Mouse (Mus musculus) lung, embryonic 15.5 days (tissue): Measurements from ENCODE around the gene Ubxn6. TPM values are rescaled to one million over a fixed set of nuclear protein-coding genes. Genes with fewer than 3 reads are reported as not detected.
"Not testable (repeated sequence)": the region's sequence is repeated elsewhere in the genome, so short reads cannot be mapped to it uniquely, and the experiment has no call there.

ENCODE experiments used
- ATAC-seq: fragments of 200-750 bp; cut with Nextera tagmentation; 2 replicates; pipeline ENCODE4 v1.8.0; 2017; ENCODE audit warnings: moderate number of reproducible peaks, borderline replicate concordance; ENCODE audit not compliant: low FRiP score, low TSS enrichment; ENCODE audit errors: extremely low read depth
- H3K27ac ChIP-seq: fragments of 300-500 bp; sonication (generic); 2 replicates; pipeline ENCODE4 v1.5.1; 2015; ENCODE audit warnings: moderate library complexity, mild to moderate bottlenecking, inconsistent platforms
- H3K27me3 ChIP-seq: fragments of 300-500 bp; sonication (generic); 2 replicates; pipeline ENCODE4 v1.6.1; 2015; ENCODE audit warnings: inconsistent platforms
- H3K36me3 ChIP-seq: fragments of 300-500 bp; sonication (generic); 2 replicates; pipeline ENCODE4 v1.6.1; 2015; ENCODE audit warnings: inconsistent platforms
- H3K4me1 ChIP-seq: fragments of 300-500 bp; sonication (generic); 2 replicates; pipeline ENCODE4 v1.6.1; 2015; ENCODE audit warnings: inconsistent platforms
- H3K4me2 ChIP-seq: fragments of 300-500 bp; sonication (generic); 2 replicates; pipeline ENCODE4 v1.6.1; 2015; ENCODE audit warnings: inconsistent platforms, mild to moderate bottlenecking, moderate library complexity
- H3K4me3 ChIP-seq: fragments of 300-500 bp; sonication (generic); 2 replicates; pipeline ENCODE4 v1.5.1; 2015; ENCODE audit warnings: mild to moderate bottlenecking, inconsistent platforms
- H3K9ac ChIP-seq: fragments of 300-500 bp; sonication (generic); 2 replicates; pipeline ENCODE4 v1.6.1; 2015; ENCODE audit warnings: inconsistent platforms
- H3K9me3 ChIP-seq: fragments of 300-500 bp; sonication (generic); 2 replicates; pipeline ENCODE4 v1.6.1; 2016; ENCODE audit warnings: inconsistent platforms
- WGBS: fragments of 180-500 bp; shearing (Covaris S2); methylation state at CpG from one replicate; pipeline ENCODE4 v1.1.7; 2015; 5-methylcytosine and 5-hydroxymethylcytosine counted together
- polyA plus RNA-seq: library from polyadenylated mRNA; unstranded; fragments of >200 nt; fragmentation: Nextera tagmentation; extraction: Ambion mirVana; gene quantifications from 2 replicates; pipeline ENCODE4 v1.2.1, GENCODE M21; 2015

The Ubxn6 gene
- polyA plus RNA-seq, 1 experiment from 2014 or later, result 41.3 TPM

DNA sequence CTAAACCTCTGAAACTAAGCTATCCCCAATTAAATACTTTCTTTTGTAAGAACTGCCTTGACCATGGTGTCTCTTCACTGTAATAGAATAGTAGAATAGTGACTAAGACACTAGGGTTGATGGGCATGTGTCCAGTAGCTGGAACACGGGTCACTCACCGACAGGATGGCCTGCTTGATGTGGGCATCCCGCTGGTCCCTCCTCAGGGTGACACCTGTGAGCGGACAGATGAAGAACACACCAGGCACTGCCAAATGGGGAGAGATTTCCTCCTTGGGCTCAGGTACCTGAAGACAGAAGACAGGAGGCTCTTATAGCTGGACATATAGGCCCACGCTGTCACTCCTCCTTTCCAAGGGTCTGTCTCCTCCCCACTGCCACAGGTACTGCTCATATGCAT lies 2.6 kb downstream of the Ubxn6 start:
- H3K4me2 ChIP-seq, result no peak overlapping the region
- H3K36me3 ChIP-seq, result peaks cover 58% of the 10 kb centered on the region
- no peaks in the 10 kb centered on the region for H3K9me3 ChIP-seq
- ATAC-seq, result no peak
- no peaks in the 10 kb centered on the region for H3K27me3 ChIP-seq
- WGBS, result 92% methylated on average over 5 of the region's 5 CpGs
- H3K4me3 ChIP-seq, result no peak overlapping the region
- no peak overlapping the region for H3K9ac ChIP-seq
- H3K27ac ChIP-seq, result no peak overlapping the region
- peaks cover 16% of the 10 kb centered on the region for H3K4me1 ChIP-seq

DNA sequence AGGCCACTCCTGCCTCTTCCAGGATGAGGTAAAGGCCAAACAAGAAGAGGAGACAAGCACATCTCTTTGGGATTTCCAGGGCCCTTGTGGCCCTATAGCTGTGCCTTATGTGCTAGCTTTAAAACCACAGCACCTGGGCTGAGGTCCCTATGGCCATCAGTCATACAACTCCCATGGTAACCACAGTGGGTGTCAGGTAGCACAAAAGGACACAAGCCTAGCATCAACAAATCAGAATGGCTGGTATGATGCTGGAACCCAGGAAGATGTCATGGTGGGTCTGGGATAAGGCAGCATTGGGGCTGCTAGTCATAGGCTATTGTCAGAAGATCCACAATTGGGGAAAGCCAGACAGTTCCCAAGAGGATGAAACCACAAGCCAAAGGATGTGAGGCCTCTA lies 3.7 kb downstream of the Ubxn6 start:
- no peak overlapping the region for H3K9ac ChIP-seq
- H3K27me3 ChIP-seq, result no peaks in the 10 kb centered on the region
- peaks cover 16% of the 10 kb centered on the region for H3K4me1 ChIP-seq
- H3K36me3 ChIP-seq, result peaks cover 67% of the 10 kb centered on the region
- H3K4me3 ChIP-seq, result no peak overlapping the region
- H3K4me2 ChIP-seq, result no peak overlapping the region
- no peak overlapping the region for H3K27ac ChIP-seq
- H3K9me3 ChIP-seq, result no peaks in the 10 kb centered on the region
- no peak for ATAC-seq

DNA sequence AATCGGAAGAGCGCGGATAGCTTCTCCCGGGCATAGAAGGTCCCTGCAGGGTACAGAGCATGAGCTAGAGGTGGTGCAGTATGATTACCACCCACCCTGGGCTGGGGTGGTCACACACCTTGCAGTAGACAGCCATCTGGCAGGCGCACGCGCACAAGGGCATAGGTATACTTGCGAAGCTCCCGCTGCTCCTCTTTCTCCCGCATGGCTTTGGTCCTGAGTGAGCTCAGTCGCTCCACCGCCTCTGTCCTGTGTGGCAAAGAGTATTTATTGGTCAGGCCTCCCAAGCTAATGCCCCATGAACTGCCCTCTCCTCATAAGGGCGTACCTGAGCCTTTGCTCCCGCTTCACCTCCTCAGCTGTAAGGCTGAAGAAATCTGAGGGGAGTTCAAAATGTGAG lies 5.8 kb downstream of the Ubxn6 start:
- Histone ChIP-seq H3K27ac (no peak overlapping the region), H3K4me1 (peaks cover 7% of the 10 kb centered on the region), H3K9me3 (no peaks in the 10 kb centered on the region), H3K4me2 (no peak overlapping the region), H3K4me3 (no peak overlapping the region), H3K27me3 (no peaks in the 10 kb centered on the region), H3K9ac (no peak overlapping the region), H3K36me3 (peaks cover 88% of the 10 kb centered on the region)
- 94% methylated on average over 14 of the region's 14 CpGs for WGBS
- ATAC-seq, result no peak

DNA sequence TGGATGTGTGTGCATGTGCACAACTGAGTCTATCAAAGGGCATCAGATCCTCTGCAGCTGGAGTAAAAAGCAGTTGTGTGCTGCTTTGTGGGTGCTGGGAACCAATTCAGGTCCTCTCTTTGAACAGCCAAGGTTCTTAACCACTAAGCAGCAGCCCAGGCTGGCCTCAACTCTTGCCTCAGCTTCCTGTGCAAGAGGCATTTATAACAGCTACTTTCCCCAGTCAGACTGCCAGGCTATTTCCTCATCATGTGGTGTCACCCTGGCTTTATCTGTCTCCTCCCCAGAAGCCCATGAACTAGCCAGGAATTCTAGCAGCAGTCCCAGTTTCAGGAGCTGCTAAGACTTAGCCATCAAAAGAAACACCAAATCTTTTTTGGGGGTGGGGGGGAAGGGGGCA lies 8.4 kb downstream of the Ubxn6 start:
- Histone ChIP-seq H3K4me3 (no peak overlapping the region), H3K27ac (no peak overlapping the region), H3K27me3 (no peaks in the 10 kb centered on the region), H3K4me1 (no peaks in the 10 kb centered on the region), H3K36me3 (peaks cover 99% of the 10 kb centered on the region), H3K9me3 (no peaks in the 10 kb centered on the region), H3K4me2 (no peak overlapping the region), H3K9ac (no peak overlapping the region)
- ATAC-seq, result no peak

DNA sequence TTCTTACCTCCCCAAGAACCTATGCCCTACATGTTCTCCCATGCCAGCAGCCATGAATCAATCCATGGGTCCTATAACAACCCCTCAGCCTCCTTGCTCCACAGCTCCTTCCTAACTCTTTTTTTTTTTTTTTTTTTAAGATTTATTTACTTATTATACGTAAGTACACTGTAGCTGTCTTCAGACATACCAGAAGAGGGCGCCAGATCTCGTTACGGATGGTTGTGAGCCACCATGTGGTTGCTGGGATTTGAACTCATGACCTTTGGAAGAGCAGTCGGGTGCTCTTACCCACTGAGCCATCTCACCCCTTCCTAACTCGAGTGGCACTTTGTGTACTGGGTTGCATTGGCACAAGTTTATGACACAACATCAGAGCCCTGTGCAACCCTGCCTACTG lies 9.1 kb downstream of the Ubxn6 start:
- not testable (repeated sequence) for H3K9me3 ChIP-seq, H3K27me3 ChIP-seq, H3K4me1 ChIP-seq, H3K4me3 ChIP-seq, ATAC-seq, H3K4me2 ChIP-seq, H3K27ac ChIP-seq, H3K9ac ChIP-seq
- H3K36me3 ChIP-seq, result peaks cover 98% of the 10 kb centered on the region
- 69% methylated on average over 6 of the region's 6 CpGs for WGBS

DNA sequence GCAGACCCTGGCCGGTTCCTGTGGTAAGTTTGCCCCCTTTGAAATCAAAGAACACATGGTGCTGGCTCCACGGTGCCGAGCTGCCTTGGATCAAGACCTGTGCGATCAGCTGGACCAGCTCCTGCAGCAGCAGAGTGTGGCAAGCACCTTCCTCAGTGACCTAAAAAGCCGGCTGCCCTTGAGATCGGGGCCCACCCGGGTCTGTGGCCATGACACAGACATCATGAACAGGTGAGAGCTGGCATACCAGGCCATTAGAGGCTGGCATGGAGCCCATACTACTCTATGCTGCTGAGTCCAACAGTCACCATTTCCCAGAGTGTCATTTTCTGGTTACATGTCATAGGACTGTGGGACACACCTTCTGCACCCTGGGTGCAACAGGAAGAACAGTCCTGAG lies 12.7 kb downstream of the Ubxn6 start:
- H3K27ac ChIP-seq, result no peak overlapping the region
- H3K27me3 ChIP-seq, result no peaks in the 10 kb centered on the region
- no peak overlapping the region for H3K4me2 ChIP-seq
- no peak overlapping the region for H3K9ac ChIP-seq
- H3K4me3 ChIP-seq, result no peak overlapping the region
- H3K36me3 ChIP-seq, result peaks cover 94% of the 10 kb centered on the region
- H3K9me3 ChIP-seq, result no peaks in the 10 kb centered on the region
- no peak for ATAC-seq
- H3K4me1 ChIP-seq, result no peaks in the 10 kb centered on the region
- 89% methylated on average over 7 of the region's 7 CpGs for WGBS

DNA sequence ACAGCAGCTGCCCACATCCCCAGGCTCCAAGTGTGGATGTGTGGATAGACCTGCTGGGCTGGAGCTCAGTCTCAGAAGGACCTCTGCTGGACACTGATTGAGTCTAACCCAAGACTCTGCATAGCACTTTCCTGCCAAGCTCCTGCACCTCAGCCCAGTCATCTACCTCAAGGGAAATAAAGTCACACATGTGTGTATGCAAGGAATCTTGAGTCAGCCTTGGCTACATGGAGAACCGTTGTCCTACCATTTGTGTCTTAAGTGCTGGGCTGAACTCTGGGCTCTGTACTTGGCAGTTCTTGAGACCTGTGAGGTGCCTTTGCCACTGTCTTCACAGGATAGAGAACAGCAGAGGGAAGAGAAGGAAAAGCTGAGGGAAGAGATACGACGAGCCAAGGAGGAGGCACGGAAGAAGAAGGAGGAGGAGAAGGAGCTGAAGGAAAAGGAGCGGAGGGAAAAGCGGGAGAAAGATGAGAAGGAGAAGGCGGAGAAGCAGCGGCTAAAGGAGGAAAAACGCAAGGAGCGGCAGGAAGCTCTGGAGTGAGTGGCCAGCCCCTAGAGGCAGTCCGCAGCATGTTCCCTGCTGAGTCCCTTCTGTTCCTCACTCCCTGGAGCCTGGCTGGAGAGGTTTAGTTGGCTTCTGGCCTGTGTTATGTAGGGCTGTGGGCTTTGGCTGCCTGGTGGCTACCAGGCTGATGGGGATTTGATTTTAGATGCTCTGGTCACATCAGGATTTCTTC lies 17.3 kb downstream of the Ubxn6 start:
- Histone ChIP-seq H3K27me3 (no peaks in the 10 kb centered on the region), H3K4me3 (no peak overlapping the region), H3K9ac (no peak overlapping the region), H3K9me3 (no peaks in the 10 kb centered on the region), H3K36me3 (peaks cover 75% of the 10 kb centered on the region), H3K4me1 (no peaks in the 10 kb centered on the region), H3K4me2 (no peak overlapping the region), H3K27ac (no peak overlapping the region)
- WGBS, result 79% methylated on average over 11 of the region's 11 CpGs
- no peak for ATAC-seq

DNA sequence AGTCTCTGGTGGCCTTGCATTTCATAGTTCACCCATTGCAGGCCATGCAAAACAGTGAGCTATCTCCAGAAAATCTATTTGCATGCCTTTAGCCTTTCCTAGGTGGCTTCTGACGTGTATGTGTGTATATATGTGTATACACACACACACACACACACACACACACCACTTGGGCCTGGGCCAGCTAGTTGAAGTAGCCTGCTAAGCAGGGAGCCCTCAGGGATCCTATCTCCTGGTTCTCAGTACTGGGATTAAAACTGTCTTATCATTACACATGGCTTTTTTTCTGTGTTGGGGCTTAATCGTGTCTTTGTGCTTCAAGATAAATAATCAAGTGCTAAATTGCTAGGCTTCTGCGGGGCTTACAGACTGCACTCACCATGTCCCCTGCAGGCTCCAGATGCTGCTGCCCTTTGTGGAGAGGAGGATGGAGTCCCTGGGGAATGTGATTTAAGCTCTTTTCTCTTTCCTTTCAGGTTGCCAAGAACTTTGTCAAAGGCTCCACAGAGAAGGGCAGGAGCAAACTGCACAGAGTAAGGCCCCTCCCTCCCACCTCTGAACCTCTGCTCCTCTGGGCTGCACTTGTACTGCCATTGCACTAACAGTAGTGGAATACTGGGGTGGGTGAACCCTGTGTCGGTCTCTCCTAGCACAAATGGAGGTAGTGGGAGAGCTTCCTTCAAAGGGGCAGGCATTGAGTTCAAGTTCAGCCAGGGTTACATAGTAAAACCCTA lies 18.7 kb downstream of the Ubxn6 start:
- no peak for ATAC-seq

DNA sequence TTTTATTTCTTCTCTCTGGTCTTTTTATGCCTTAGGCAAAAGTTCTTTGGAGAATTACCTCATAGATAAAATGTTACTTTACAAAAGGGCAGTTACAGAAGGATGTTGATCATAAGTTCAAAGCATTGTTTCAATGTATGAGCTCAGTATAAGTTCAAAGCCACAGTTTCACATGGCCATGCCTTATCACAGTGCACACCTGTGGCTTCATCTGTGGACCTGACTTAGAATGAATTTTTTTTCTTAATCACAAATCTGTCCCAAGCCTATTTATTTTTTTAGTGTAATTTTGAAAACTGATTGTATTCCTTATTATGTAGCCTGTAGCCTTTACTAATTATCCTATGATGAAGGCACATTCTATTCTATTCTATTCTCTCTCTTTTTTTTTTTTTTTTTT lies 19.9 kb downstream of the Ubxn6 start:
- H3K27ac ChIP-seq, result no peak overlapping the region
- peaks cover 71% of the 10 kb centered on the region for H3K36me3 ChIP-seq
- no peak overlapping the region for H3K9ac ChIP-seq
- H3K4me2 ChIP-seq, result no peak overlapping the region
- H3K4me1 ChIP-seq, result no peaks in the 10 kb centered on the region
- no peaks in the 10 kb centered on the region for H3K27me3 ChIP-seq
- no peak for ATAC-seq
- H3K4me3 ChIP-seq, result no peak overlapping the region
- no peaks in the 10 kb centered on the region for H3K9me3 ChIP-seq

More for the DNA sequence above, 18.7 kb downstream of the Ubxn6 start:
- Histone ChIP-seq H3K4me2 (no peak overlapping the region), H3K4me1 (no peaks in the 10 kb centered on the region), H3K36me3 (peaks cover 69% of the 10 kb centered on the region), H3K9me3 (no peaks in the 10 kb centered on the region), H3K4me3 (no peak overlapping the region), H3K27me3 (no peaks in the 10 kb centered on the region), H3K27ac (no peak overlapping the region), H3K9ac (no peak overlapping the region)
- 55% methylated on average over 4 of the region's 4 CpGs for WGBS

DNA sequence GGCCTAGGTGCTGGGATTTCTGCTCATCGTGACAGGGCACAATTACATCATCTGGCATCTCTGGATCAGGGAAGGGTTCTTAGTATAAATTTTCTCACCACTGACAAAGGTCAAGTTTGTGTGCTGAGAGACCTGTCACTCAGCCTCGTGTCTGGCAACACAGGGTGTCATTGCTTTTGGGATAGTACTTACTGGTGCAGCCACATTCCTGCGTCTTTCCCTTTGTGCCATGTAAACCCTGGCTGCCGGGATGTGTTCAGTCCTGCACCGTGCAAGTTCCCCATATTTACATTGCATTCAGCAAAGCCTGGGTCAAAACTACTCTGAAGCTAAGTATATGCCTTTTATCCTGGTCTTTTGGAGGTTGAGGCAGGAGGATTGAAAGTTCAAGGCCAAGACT lies 23.5 kb downstream of the Ubxn6 start:
- WGBS, result 74% methylated on average over 5 of the region's 5 CpGs
- no peaks in the 10 kb centered on the region for H3K9me3 ChIP-seq
- no peak for ATAC-seq

DNA sequence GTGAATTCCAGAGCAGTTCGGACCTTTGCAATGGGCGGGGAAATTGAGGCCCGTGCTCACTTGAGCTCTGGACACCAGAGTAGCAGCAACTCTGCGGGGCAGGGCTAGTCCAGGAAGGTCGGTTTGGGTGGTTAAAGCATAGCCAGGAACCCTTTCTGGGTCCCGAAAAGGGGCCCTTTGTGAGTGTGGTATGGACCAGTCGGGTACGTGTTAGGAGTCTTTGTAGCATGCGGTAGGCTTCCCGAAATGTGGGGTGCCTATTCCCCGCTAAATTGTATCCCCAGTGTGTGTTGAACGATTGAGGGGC lies 34.0 kb downstream of the Ubxn6 start:
- Histone ChIP-seq H3K9ac (peak overlapping the region; percentile 96), H3K4me2 (peak overlapping the region; percentile 89), H3K36me3 (peaks cover 21% of the 10 kb centered on the region), H3K27ac (peak overlapping the region; percentile 91), H3K4me1 (peaks cover 19% of the 10 kb centered on the region), H3K4me3 (peak overlapping the region; percentile 93), H3K27me3 (no peaks in the 10 kb centered on the region), H3K9me3 (no peaks in the 10 kb centered on the region)
- no peak for ATAC-seq
- 2% methylated on average over 12 of the region's 12 CpGs for WGBS

More for the DNA sequence above, 23.5 kb downstream of the Ubxn6 start:
- Histone ChIP-seq H3K27me3 (no peaks in the 10 kb centered on the region), H3K27ac (no peak overlapping the region), H3K9ac (no peak overlapping the region), H3K4me2 (no peak overlapping the region), H3K36me3 (peaks cover 71% of the 10 kb centered on the region), H3K4me3 (no peak overlapping the region), H3K4me1 (no peaks in the 10 kb centered on the region)

DNA sequence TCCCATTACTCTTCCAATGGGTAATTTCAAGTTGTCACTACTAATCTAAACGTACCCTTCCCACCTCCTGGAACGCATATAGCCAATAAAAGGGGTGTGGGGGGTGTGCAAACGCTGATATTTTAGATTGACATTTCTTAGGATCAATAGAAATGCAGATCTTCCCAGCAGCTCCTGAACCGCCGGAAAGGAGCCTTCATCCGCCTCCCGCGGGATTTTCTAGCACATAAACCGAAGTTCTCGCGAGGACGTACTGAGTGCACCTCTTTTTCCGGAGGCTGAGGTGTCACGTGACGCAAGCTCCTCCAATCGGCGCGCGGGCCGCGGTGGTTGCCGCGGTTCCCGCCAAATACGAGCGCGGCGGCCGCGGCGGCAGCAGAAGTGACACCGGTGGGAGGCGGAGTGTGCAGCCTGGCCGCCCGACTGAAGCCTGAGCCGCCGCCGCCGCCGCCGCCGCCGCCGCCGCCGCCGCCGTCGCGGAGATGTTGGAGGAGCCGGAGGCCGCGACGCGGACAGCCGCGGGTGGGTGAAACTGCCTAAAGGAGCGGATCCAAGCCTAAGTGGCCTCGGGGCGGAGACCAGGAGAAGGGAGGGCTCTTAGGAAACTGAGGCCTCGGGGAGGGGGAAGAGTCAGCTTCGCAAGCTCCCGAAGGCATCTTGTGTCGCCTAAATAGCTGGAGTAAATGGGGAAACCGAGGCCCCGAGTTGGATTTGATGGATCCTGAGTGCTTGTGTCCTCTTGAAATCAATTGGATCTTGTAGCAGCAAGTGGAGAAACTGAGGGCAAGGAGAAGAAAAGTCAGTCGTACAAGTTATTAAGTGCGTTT lies 34.6 kb downstream of the Ubxn6 start, which contains the start of gene Chaf1a:
Gene Chaf1a, plus strand, starts transcription at position 410 of the 827 bp plus-strand sequence.
- H3K9me3 ChIP-seq, result no peaks in the 10 kb centered on the region
- H3K27me3 ChIP-seq, result no peaks in the 10 kb centered on the region
- H3K27ac ChIP-seq, result peak within 1 kb of the TSS; percentile 91
- peaks cover 16% of the 10 kb centered on the region for H3K36me3 ChIP-seq
- peak within 1 kb of the TSS; percentile 96 for H3K9ac ChIP-seq
- H3K4me3 ChIP-seq, result peak within 1 kb of the TSS; percentile 93
- peak within 1 kb of the TSS; percentile 89 for H3K4me2 ChIP-seq
- WGBS, result under 1% methylated on average over 67 of the region's 68 CpGs
- H3K4me1 ChIP-seq, result peaks cover 24% of the 10 kb centered on the region
- ATAC-seq, result peak; percentile 88
